Mouse (Mus musculus) hindbrain, postnatal 0 days (tissue): ENCODE measurements around the gene Mrpl58. TPM values are rescaled to one million over a fixed set of nuclear protein-coding genes. Genes with fewer than 3 reads are reported as not detected.
"Not testable (repeated sequence)": the region's sequence is repeated elsewhere in the genome, so short reads cannot be mapped to it uniquely, and the experiment has no call there.

Experiments used
- ATAC-seq: fragments of 200-750 bp; cut with Nextera tagmentation; 2 replicates; pipeline ENCODE4 v1.8.0; 2017; ENCODE audit warnings: mild to moderate bottlenecking, moderate TSS enrichment, moderate library complexity
- DNase-seq: peaks from one replicate; pipeline ENCODE4 v3.0.0-alpha.2; 2015; ENCODE audit warnings: low spot score
- H3K27ac ChIP-seq: fragments of 300-500 bp; sonication (generic); 2 replicates; pipeline ENCODE4 v1.5.1; 2014; ENCODE audit warnings: mild to moderate bottlenecking
- H3K27me3 ChIP-seq: fragments of 300-500 bp; sonication (generic); 2 replicates; pipeline ENCODE4 v1.6.1; 2014; ENCODE audit warnings: low read length, mixed read lengths; ENCODE audit not compliant: insufficient read depth
- H3K36me3 ChIP-seq: fragments of 300-500 bp; sonication (generic); 2 replicates; pipeline ENCODE4 v1.6.1; 2014; ENCODE audit warnings: low read length, mixed read lengths; ENCODE audit not compliant: insufficient read depth
- H3K4me1 ChIP-seq: fragments of 300-500 bp; sonication (generic); 2 replicates; pipeline ENCODE4 v1.6.1; 2014; ENCODE audit warnings: antibody characterized with exemption, low read length, mixed read lengths; ENCODE audit not compliant: insufficient read depth
- H3K4me2 ChIP-seq: fragments of 300-500 bp; sonication (generic); 2 replicates; pipeline ENCODE4 v1.6.1; 2014; ENCODE audit warnings: low read depth, mild to moderate bottlenecking, low read length, moderate library complexity, mixed read lengths
- H3K4me3 ChIP-seq: fragments of 300-500 bp; sonication (generic); 2 replicates; pipeline ENCODE4 v1.5.1; 2014; ENCODE audit warnings: low read length
- H3K9ac ChIP-seq: fragments of 300-500 bp; sonication (generic); replicated peaks from 2 replicates; pipeline ENCODE4 v1.6.1; 2014; ENCODE audit warnings: mild to moderate bottlenecking, low read length, moderate library complexity, mixed read lengths
- H3K9me3 ChIP-seq: fragments of 300-500 bp; sonication (generic); 2 replicates; pipeline ENCODE4 v1.6.1; 2016; ENCODE audit warnings: low read length, mixed read lengths
- CTCF ChIP-seq: IDR thresholded peaks from 2 replicates; pipeline ENCODE4 v1.5.1; 2016; ENCODE audit warnings: antibody characterized with exemption, control low read depth, low read depth
- WGBS: fragments of 180-500 bp; shearing (Covaris S2); extraction: QIAGEN DNeasy Blood & Tissue Kit; methylation state at CpG from one replicate; pipeline ENCODE4 v1.1.7; 2014; 5-methylcytosine and 5-hydroxymethylcytosine counted together
- microRNA-seq, 2 experiments: library from miRNA; unstranded; fragments of <30 nt; microRNA quantifications; one replicate each; pipeline ENCODE4; 2016
- polyA plus RNA-seq: library from polyadenylated mRNA; unstranded; fragments of >200 nt; fragmentation: Nextera tagmentation; extraction: Ambion mirVana; gene quantifications from 2 replicates; pipeline ENCODE4 v1.2.1, GENCODE M21; 2015
- total RNA-seq: library from RNA; depleted of rRNA; stranded (reverse); fragments of >200 nt; gene quantifications from 2 replicates; pipeline ENCODE4 v1.2.3, GENCODE M21; 2014; rRNA removed

Mrpl58 gene
- total and polyA plus RNA-seq, 2 experiments from 2014 or later, result 138 to 205 TPM

DNA sequence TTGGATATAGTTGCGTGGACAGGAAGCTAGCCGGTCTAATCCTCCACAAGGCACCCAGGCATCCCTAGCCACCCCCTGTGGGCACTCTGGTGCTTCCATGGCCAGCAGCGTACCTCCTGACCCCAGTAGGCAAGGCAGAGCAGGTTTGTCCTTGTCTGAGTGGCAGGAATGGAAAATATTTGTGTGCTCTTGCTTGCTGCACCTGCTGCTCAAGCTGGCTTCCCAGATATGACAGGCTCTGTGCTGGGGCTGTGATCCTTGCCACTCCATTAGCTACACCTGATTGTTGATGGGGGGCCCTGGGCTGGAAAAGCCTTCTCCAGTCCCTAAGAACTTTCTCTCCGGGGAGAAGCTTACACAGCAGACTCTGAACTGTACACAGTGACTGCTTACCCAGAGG is 49.8 kb downstream of the Mrpl58 start:
- H3K27ac ChIP-seq, result no peak overlapping the region
- no peak for TF ChIP-seq CTCF
- 69% methylated on average over 4 of the region's 4 CpGs for WGBS
- no peak overlapping the region for H3K4me2 ChIP-seq
- H3K4me1 ChIP-seq, result no peaks in the 10 kb centered on the region
- H3K4me3 ChIP-seq, result no peak overlapping the region
- H3K27me3 ChIP-seq, result no peaks in the 10 kb centered on the region
- no peak overlapping the region for H3K9ac ChIP-seq
- ATAC-seq (no peak), DNase-seq (no peak)
- H3K9me3 ChIP-seq, result no peaks in the 10 kb centered on the region
- H3K36me3 ChIP-seq, result no peaks in the 10 kb centered on the region

DNA sequence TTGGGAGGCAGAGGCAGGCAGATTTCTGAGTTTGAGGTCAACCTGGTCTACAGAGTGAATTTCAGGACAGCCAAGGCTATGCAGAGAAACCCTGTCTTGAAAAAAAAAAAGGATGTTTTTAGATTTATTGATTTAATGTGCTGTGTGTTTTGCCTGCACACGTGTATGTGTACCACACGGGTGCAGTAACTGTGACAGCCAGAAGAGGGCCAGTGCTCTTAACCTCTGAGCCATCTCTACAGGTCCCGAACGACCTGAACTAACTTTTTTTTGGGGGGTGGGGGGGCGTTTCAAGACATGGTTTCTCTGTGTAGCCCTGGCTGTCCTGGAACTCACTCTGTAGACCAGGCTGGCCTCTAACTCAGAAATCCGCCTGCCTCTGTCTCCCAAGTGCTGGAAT is 51.3 kb downstream of the Mrpl58 start:
- ATAC-seq, DNase-seq, H3K4me3 ChIP-seq, H3K4me1 ChIP-seq, H3K9me3 ChIP-seq, H3K27me3 ChIP-seq, H3K4me2 ChIP-seq, H3K9ac ChIP-seq, H3K27ac ChIP-seq, H3K36me3 ChIP-seq: not testable (repeated sequence)
- 87% methylated on average over 6 of the region's 6 CpGs for WGBS

DNA sequence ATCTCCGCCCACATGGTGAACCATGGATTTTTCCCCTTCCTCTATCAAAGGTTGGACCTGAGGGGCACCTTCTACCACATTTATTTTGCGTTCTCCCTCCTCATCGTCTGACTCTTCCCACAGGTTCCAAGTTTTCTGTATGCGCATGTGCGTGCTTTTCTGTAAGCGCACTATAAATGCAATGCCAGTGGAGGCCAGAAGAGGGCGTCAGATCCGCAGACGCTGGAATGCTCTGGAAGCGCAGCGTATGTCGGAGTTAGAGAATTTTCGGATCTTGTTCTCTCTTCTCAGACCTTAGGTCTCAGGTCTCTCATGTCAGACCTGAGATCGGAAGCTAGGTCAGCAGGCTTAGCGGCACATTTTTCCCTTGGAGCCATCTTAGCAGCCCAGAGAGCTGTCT is 52.1 kb downstream of the Mrpl58 start:
- Histone ChIP-seq H3K9ac (no peak overlapping the region), H3K36me3 (no peaks in the 10 kb centered on the region), H3K4me3 (no peak overlapping the region), H3K27ac (no peak overlapping the region), H3K4me2 (no peak overlapping the region), H3K27me3 (no peaks in the 10 kb centered on the region), H3K9me3 (no peaks in the 10 kb centered on the region), H3K4me1 (no peaks in the 10 kb centered on the region)
- DNase-seq (no peak), ATAC-seq (no peak)
- WGBS, result 88% methylated on average over 15 of the region's 15 CpGs
- TF ChIP-seq CTCF, result peak; percentile 22; the same call in 1 of the 2 replicates

DNA sequence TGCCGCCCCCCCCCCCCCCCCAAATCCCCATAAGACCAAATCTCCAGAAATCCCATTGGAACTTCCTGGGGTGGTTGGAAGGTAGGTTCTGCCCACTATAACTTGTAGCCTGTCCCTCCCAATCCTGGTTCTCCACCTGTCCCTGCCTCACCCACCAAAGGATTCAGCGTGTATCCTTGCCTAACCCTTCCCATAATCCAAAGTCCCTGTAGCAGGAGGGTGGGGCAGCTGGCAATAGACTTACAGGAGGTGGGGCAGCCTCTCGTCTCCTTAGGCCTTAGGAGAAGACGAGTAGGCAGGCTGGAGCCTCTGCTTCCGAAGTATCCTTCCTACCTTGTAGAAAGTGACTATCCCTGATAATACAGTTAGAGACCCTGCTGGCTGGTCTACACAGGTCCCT is 52.6 kb downstream of the Mrpl58 start:
- DNase-seq (no peak), ATAC-seq (no peak)
- no peak for TF ChIP-seq CTCF
- Histone ChIP-seq H3K27ac (no peak overlapping the region), H3K36me3 (no peaks in the 10 kb centered on the region), H3K9me3 (no peaks in the 10 kb centered on the region), H3K4me1 (no peaks in the 10 kb centered on the region), H3K4me3 (no peak overlapping the region), H3K9ac (no peak overlapping the region), H3K27me3 (no peaks in the 10 kb centered on the region), H3K4me2 (no peak overlapping the region)
- WGBS, result 95% methylated on average over 4 of the region's 5 CpGs

DNA sequence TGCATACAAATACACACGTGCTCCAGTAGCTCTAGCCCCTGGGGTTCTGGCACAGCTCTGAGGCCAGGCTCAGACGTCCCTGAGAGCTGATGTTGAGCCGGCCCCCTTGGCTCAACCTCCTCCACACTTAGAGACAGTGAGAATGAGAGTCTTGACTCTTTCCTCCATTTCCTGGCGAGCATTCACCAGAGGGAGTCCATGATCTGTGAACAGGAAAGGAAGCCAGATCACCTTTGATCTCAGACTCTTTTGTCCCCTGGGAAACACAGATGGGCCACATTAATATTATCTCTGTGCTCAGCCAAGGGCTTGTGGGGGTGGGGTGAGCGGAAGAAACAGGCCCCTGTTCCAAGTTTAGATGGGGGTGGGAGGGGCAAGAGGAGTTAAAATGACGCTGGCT is 53.9 kb downstream of the Mrpl58 start:
- no peak overlapping the region for H3K27ac ChIP-seq
- H3K9ac ChIP-seq, result no peak overlapping the region
- no peak for TF ChIP-seq CTCF
- H3K4me2 ChIP-seq, result no peak overlapping the region
- ATAC-seq, result no peak
- H3K36me3 ChIP-seq, result no peaks in the 10 kb centered on the region
- no peak overlapping the region for H3K4me3 ChIP-seq
- no peaks in the 10 kb centered on the region for H3K4me1 ChIP-seq
- WGBS, result 28% methylated on average over 6 of the region's 6 CpGs
- DNase-seq, result no peak
- no peaks in the 10 kb centered on the region for H3K9me3 ChIP-seq
- no peaks in the 10 kb centered on the region for H3K27me3 ChIP-seq

DNA sequence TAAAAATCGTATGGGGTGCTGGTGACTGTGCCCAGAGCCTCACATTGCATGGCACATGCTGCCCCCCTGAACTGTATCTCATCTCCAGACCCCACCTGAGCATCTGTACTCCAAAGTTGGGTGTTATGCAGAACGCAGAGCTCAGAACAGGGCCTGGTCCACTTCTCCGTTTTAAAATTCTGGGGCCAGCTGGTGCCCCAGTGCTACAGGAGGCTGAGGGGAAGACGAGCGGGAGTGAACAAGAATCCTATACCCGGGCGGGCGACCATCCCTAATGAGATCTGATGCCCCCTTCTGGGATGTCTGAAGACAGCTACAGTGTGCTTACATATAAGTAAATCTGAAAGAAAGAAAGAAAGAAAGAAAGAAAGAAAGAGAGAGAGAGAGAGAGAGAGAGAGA is 57.4 kb downstream of the Mrpl58 start:
- no peak overlapping the region for H3K9ac ChIP-seq
- 22% methylated on average over 8 of the region's 8 CpGs for WGBS
- ATAC-seq (no peak), DNase-seq (no peak)
- no peak overlapping the region for H3K4me3 ChIP-seq
- no peaks in the 10 kb centered on the region for H3K4me1 ChIP-seq
- H3K27ac ChIP-seq, result no peak overlapping the region
- no peak for TF ChIP-seq CTCF
- no peak overlapping the region for H3K4me2 ChIP-seq
- no peaks in the 10 kb centered on the region for H3K36me3 ChIP-seq
- H3K9me3 ChIP-seq, result no peaks in the 10 kb centered on the region
- H3K27me3 ChIP-seq, result no peaks in the 10 kb centered on the region

DNA sequence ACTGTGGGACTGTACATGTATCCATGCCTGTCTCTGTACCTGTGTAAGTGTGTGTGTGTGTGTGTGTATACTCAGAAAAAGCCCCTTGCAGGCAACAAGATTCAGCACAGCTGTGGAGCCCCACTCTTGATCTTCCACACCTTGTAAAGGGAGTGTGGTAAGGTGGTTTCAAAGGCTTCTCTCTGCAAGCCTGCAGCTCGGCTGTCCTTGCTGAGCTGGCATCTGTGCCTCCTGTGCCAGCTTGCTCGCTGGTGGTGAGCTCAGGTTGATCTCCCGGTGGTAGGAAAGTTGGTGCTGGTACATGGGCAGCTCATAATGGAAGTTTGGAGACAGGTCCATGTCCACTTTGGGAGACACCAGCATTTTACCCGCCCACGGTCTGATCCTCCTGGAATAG is 58.3 kb downstream of the Mrpl58 start:
- no peak overlapping the region for H3K4me3 ChIP-seq
- DNase-seq (no peak), ATAC-seq (no peak)
- H3K9ac ChIP-seq, result no peak overlapping the region
- H3K27ac ChIP-seq, result no peak overlapping the region
- no peak overlapping the region for H3K4me2 ChIP-seq
- no peaks in the 10 kb centered on the region for H3K9me3 ChIP-seq
- no peaks in the 10 kb centered on the region for H3K36me3 ChIP-seq
- WGBS, result 73% methylated on average over 5 of the region's 5 CpGs
- H3K27me3 ChIP-seq, result no peaks in the 10 kb centered on the region
- TF ChIP-seq CTCF, result no peak
- no peaks in the 10 kb centered on the region for H3K4me1 ChIP-seq

Small RNA genes lying within 50 kb of the gene (microRNA-seq; reads per million reads assigned to microRNA genes)
- 0 to 0.18 reads per million in 2 experiments for gene Mir3968

Other genes starting within 250 kb of the Mrpl58 start
- 72.6 and 76.9 TPM in 2 replicates for gene Slc9a3r1, start 240.4 kb upstream of the Mrpl58 start, total RNA-seq
- 91.8 and 98.2 TPM in 2 replicates for gene Slc9a3r1, start 240.4 kb upstream of the Mrpl58 start, polyA plus RNA-seq
- gene Tmem104, start 216.3 kb upstream of the Mrpl58 start, total RNA-seq, result 6.4 and 11.1 TPM in 2 replicates
- 10.1 and 13.5 TPM in 2 replicates for gene Tmem104, start 216.3 kb upstream of the Mrpl58 start, polyA plus RNA-seq
- gene Nat9, start 215.9 kb upstream of the Mrpl58 start, total RNA-seq, result 17.3 and 27.8 TPM in 2 replicates
- 17.3 and 22.2 TPM in 2 replicates for gene Nat9, start 215.9 kb upstream of the Mrpl58 start, polyA plus RNA-seq
- gene Grin2c, start 136.5 kb upstream of the Mrpl58 start, total RNA-seq, result 6.9 and 7.1 TPM in 2 replicates
- gene Grin2c, start 136.5 kb upstream of the Mrpl58 start, polyA plus RNA-seq, result 1.0 and 1.1 TPM in 2 replicates
- gene Fdxr, start 126.7 kb upstream of the Mrpl58 start, total RNA-seq, result 20.0 and 22.6 TPM in 2 replicates
- gene Fdxr, start 126.7 kb upstream of the Mrpl58 start, polyA plus RNA-seq, result 15.0 and 16.4 TPM in 2 replicates
- gene Fads6, start 106.1 kb upstream of the Mrpl58 start, total RNA-seq, result 8.3 and 10.8 TPM in 2 replicates
- gene Fads6, start 106.1 kb upstream of the Mrpl58 start, polyA plus RNA-seq, result 1.8 and 1.9 TPM in 2 replicates
- 0.36 and 0.99 TPM in 2 replicates for gene Otop2, start 96.6 kb upstream of the Mrpl58 start, total RNA-seq
- gene Otop2, start 96.6 kb upstream of the Mrpl58 start, polyA plus RNA-seq, result 0.20 and 0.34 TPM in 2 replicates
- 0.37 and 0.47 TPM in 2 replicates for gene Ush1g, start 81.7 kb upstream of the Mrpl58 start, total RNA-seq
- gene Ush1g, start 81.7 kb upstream of the Mrpl58 start, polyA plus RNA-seq, result 0.10 and 0.13 TPM in 2 replicates
- gene Otop3, start 69.0 kb upstream of the Mrpl58 start, total RNA-seq, result 2.2 and 3.6 TPM in 2 replicates
- 2.7 and 2.8 TPM in 2 replicates for gene Otop3, start 69.0 kb upstream of the Mrpl58 start, polyA plus RNA-seq
- 78.9 and 87.5 TPM in 2 replicates for gene Hid1, start 36.0 kb upstream of the Mrpl58 start, total RNA-seq
- 55.3 and 58.1 TPM in 2 replicates for gene Hid1, start 36.0 kb upstream of the Mrpl58 start, polyA plus RNA-seq
- gene Cdr2l, start 21.8 kb upstream of the Mrpl58 start, total RNA-seq, result 70.8 and 72.3 TPM in 2 replicates
- gene Cdr2l, start 21.8 kb upstream of the Mrpl58 start, polyA plus RNA-seq, result 17.7 and 18.8 TPM in 2 replicates
- 203 and 240 TPM in 2 replicates for gene Atp5h, start 16.2 kb downstream of the Mrpl58 start, total RNA-seq
- 1,097 and 1,122 TPM in 2 replicates for gene Atp5h, start 16.2 kb downstream of the Mrpl58 start, polyA plus RNA-seq
- 19.0 and 21.0 TPM in 2 replicates for gene Kctd2, start 16.4 kb downstream of the Mrpl58 start, total RNA-seq
- 22.1 and 24.5 TPM in 2 replicates for gene Kctd2, start 16.4 kb downstream of the Mrpl58 start, polyA plus RNA-seq
- not detected in 2 replicates for gene Trim80, start 36.8 kb downstream of the Mrpl58 start, total RNA-seq
- 0.11 TPM in 1 of 2 replicates, not detected in the other for gene Trim80, start 36.8 kb downstream of the Mrpl58 start, polyA plus RNA-seq
- 0.10 TPM in 1 of 2 replicates, not detected in the other for gene Slc16a5, start 58.7 kb downstream of the Mrpl58 start, total RNA-seq
- 0.30 and 0.66 TPM in 2 replicates for gene Slc16a5, start 58.7 kb downstream of the Mrpl58 start, polyA plus RNA-seq
- gene Armc7, start 71.9 kb downstream of the Mrpl58 start, total RNA-seq, result 9.9 and 11.8 TPM in 2 replicates
- gene Armc7, start 71.9 kb downstream of the Mrpl58 start, polyA plus RNA-seq, result 10.7 and 11.0 TPM in 2 replicates
- gene Nt5c, start 88.1 kb downstream of the Mrpl58 start, total RNA-seq, result 54.3 and 62.2 TPM in 2 replicates
- 129 and 130 TPM in 2 replicates for gene Nt5c, start 88.1 kb downstream of the Mrpl58 start, polyA plus RNA-seq
- 640 and 655 TPM in 2 replicates for gene Jpt1, start 110.6 kb downstream of the Mrpl58 start, total RNA-seq
- 966 and 1,016 TPM in 2 replicates for gene Jpt1, start 110.6 kb downstream of the Mrpl58 start, polyA plus RNA-seq
- 474 and 477 TPM in 2 replicates for gene Sumo2, start 132.5 kb downstream of the Mrpl58 start, total RNA-seq
- gene Sumo2, start 132.5 kb downstream of the Mrpl58 start, polyA plus RNA-seq, result 981 and 1,003 TPM in 2 replicates
- 50.2 and 61.9 TPM in 2 replicates for gene Nup85, start 160.7 kb downstream of the Mrpl58 start, total RNA-seq
- 80.7 and 81.8 TPM in 2 replicates for gene Nup85, start 160.7 kb downstream of the Mrpl58 start, polyA plus RNA-seq
- 33.6 and 45.9 TPM in 2 replicates for gene Mrps7, start 200.2 kb downstream of the Mrpl58 start, total RNA-seq
- gene Mrps7, start 200.2 kb downstream of the Mrpl58 start, polyA plus RNA-seq, result 78.8 and 86.7 TPM in 2 replicates
- 35.3 and 38.2 TPM in 2 replicates for gene Gga3, start 200.3 kb downstream of the Mrpl58 start, total RNA-seq
- gene Gga3, start 200.3 kb downstream of the Mrpl58 start, polyA plus RNA-seq, result 16.1 and 16.9 TPM in 2 replicates
- gene Mif4gd, start 209.2 kb downstream of the Mrpl58 start, total RNA-seq, result 13.2 and 16.7 TPM in 2 replicates
- 19.2 and 22.7 TPM in 2 replicates for gene Mif4gd, start 209.2 kb downstream of the Mrpl58 start, polyA plus RNA-seq
- gene Slc25a19, start 224.5 kb downstream of the Mrpl58 start, total RNA-seq, result 29.0 and 29.5 TPM in 2 replicates
- 41.2 and 41.8 TPM in 2 replicates for gene Slc25a19, start 224.5 kb downstream of the Mrpl58 start, polyA plus RNA-seq